Mouse (Mus musculus) hindbrain, embryonic 12.5 days (tissue): Measurements from ENCODE around the gene Zfp384. TPM values are rescaled to one million over a fixed set of nuclear protein-coding genes. Genes with fewer than 3 reads are reported as not detected.
"Not testable (repeated sequence)": the region's sequence is repeated elsewhere in the genome, so short reads cannot be mapped to it uniquely, and the experiment has no call there.

Experiments used
- ATAC-seq: fragments of 200-750 bp; cut with Nextera tagmentation; 2 replicates; pipeline ENCODE4 v1.8.0; 2017; ENCODE audit warnings: moderate TSS enrichment; ENCODE audit not compliant: low FRiP score
- H3K27ac ChIP-seq: fragments of 300-500 bp; sonication (generic); 2 replicates; pipeline ENCODE4 v1.5.1; 2016; ENCODE audit warnings: mild to moderate bottlenecking
- H3K27me3 ChIP-seq: fragments of 300-500 bp; sonication (generic); 2 replicates; pipeline ENCODE4 v1.6.1; 2016; ENCODE audit warnings: mild to moderate bottlenecking
- H3K36me3 ChIP-seq: fragments of 300-500 bp; sonication (generic); 2 replicates; pipeline ENCODE4 v1.6.1; 2016; ENCODE audit warnings: mild to moderate bottlenecking
- H3K4me1 ChIP-seq: fragments of 300-500 bp; sonication (generic); 2 replicates; pipeline ENCODE4 v1.6.1; 2016
- H3K4me2 ChIP-seq: fragments of 300-500 bp; sonication (generic); replicated peaks from 2 replicates; pipeline ENCODE4 v1.6.1; 2016; ENCODE audit warnings: mild to moderate bottlenecking
- H3K4me3 ChIP-seq: fragments of 300-500 bp; sonication (generic); 2 replicates; pipeline ENCODE4 v1.5.1; 2016; ENCODE audit warnings: mild to moderate bottlenecking
- H3K9ac ChIP-seq: fragments of 300-500 bp; sonication (generic); 2 replicates; pipeline ENCODE4 v1.6.1; 2016; ENCODE audit warnings: mild to moderate bottlenecking, moderate library complexity
- H3K9me3 ChIP-seq: fragments of 300-500 bp; sonication (generic); replicated peaks from 2 replicates; pipeline ENCODE4 v1.6.1; 2016; ENCODE audit warnings: mild to moderate bottlenecking
- WGBS: fragments of 180-500 bp; shearing (Covaris S2); methylation state at CpG from one replicate; pipeline ENCODE4 v1.1.7; 2016; 5-methylcytosine and 5-hydroxymethylcytosine counted together
- polyA plus RNA-seq: library from polyadenylated mRNA; unstranded; fragments of >200 nt; fragmentation: Nextera tagmentation; extraction: Ambion mirVana; gene quantifications from 2 replicates; pipeline ENCODE4 v1.2.1, GENCODE M21; 2016

Zfp384 gene
- polyA plus RNA-seq, 1 experiment from 2014 or later = 21.6 TPM

GRCm38 (mm10) chr6:125030532-125030931, 21.6 kb downstream of the Zfp384 start:
- peaks cover 57% of the 10 kb centered on the region for H3K36me3 ChIP-seq
- not testable (repeated sequence) for H3K4me3 ChIP-seq, ATAC-seq, H3K9me3 ChIP-seq, H3K9ac ChIP-seq, H3K27ac ChIP-seq, H3K4me1 ChIP-seq, H3K27me3 ChIP-seq, H3K4me2 ChIP-seq
- WGBS = 36% methylated on average over 8 of the region's 9 CpGs

DNA sequence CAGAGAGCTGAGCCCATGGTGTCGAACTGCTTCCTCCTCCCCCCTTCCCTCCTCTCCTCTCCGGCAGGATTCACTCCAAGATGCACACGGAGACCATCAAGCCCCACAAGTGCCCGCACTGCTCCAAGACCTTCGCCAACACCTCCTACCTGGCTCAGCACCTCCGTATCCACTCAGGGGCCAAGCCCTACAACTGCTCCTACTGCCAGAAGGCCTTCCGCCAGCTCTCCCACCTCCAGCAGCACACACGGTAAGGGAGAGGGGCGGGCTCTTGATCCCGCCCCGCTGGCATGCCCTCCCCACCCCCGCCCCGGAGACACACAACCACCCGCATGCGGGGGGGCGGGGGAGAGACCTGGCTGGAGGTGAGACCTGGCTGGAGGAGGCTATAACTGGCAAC, 22.7 kb downstream of the Zfp384 start:
- Histone ChIP-seq H3K27ac (no peak overlapping the region), H3K4me3 (no peak overlapping the region), H3K27me3 (no peaks in the 10 kb centered on the region), H3K36me3 (peaks cover 60% of the 10 kb centered on the region), H3K9ac (no peak overlapping the region), H3K4me1 (no peaks in the 10 kb centered on the region), H3K4me2 (no peak overlapping the region), H3K9me3 (no peaks in the 10 kb centered on the region)
- 92% methylated on average over 16 of the region's 16 CpGs for WGBS
- ATAC-seq = no peak

DNA sequence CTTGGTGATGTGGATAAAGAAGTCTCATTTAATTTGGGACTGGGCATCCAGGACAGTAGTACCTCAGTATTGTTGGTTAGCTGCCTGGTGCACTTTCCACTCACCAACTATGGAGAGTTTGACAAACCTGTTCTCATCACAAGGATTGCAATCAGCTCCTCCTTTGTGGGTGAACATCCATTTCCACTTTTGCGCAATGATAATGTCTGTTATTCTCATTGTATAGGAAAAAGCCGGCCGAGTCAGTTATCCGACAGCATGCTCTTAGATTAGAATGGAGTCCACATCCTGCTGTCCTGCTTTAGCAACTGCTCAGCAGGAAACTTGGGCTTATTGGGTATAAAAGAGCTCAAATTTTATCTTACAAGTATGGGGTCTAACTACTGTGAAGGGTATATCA, 29.7 kb downstream of the Zfp384 start:
- no peak for ATAC-seq
- H3K4me1 ChIP-seq = peaks cover 19% of the 10 kb centered on the region
- H3K36me3 ChIP-seq = peaks cover 40% of the 10 kb centered on the region
- no peak overlapping the region; the same call in 1 of the 2 replicates for H3K4me3 ChIP-seq
- WGBS = 95% methylated on average over 4 of the region's 4 CpGs
- H3K9ac ChIP-seq = no peak overlapping the region
- H3K9me3 ChIP-seq = no peaks in the 10 kb centered on the region
- no peak overlapping the region for H3K27ac ChIP-seq
- H3K4me2 ChIP-seq = peak overlapping the region; percentile 42
- no peaks in the 10 kb centered on the region for H3K27me3 ChIP-seq

DNA sequence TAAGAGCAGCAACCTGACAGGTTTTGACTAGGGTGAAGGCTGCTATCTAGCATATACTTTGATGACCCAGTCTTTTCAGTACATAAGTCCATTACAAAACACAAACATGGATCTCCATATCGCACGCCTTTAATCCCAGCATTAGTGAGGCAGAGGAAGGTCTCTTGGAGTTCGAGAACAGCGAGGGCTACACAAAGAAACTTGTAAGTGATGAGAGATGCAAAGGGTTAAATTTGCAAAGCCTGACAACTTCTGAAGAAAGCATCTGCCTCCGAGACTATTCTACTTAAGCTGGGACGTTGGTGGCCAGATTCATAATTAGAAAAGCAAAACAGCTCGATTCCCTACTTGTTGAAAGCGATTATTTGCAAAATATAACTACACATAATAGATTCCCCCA, 30.2 kb downstream of the Zfp384 start:
- Histone ChIP-seq H3K9me3 (no peaks in the 10 kb centered on the region), H3K27me3 (no peaks in the 10 kb centered on the region), H3K4me1 (peaks cover 19% of the 10 kb centered on the region), H3K4me2 (peak overlapping the region; percentile 42), H3K4me3 (peak overlapping the region; percentile 69), H3K9ac (no peak overlapping the region), H3K36me3 (peaks cover 40% of the 10 kb centered on the region), H3K27ac (peak overlapping the region; percentile 50; the same call in 1 of the 2 replicates)
- WGBS = 6% methylated on average over 8 of the region's 8 CpGs
- peak; percentile 27 for ATAC-seq

DNA sequence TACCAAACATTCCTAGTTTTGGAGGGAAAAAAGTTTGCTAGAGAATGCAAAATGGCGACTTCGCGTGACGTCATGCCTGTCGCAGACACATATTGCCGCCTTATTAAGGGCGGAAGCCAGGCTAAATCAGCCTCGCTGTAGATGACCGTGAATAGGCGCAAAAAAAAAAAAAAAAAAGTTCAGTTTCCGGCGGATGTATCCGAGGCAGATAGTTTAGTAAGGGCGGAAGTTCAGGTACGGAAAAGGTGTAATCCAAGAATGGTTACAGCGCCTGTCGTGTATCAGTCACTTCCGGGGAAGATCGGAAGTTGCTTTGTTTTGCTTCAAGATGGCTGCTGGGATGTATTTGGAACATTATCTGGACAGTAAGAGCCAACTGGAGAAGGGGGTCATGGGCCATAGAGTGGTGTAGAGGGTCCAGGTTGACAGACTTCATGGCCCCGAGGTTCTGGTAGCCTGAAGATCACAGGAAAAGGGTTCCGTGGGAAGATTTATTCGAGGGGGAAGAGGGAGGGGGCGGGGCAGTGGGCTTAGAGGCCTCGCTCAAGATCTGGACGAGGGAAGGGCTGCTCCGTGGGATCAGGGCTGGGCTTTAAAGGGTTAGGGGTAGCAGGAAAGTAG, 30.7 kb downstream of the Zfp384 start, which contains the start of gene Ing4:
Ing4 (plus strand) TSS at position 228 of the 621 bp plus-strand sequence.
- H3K4me3 ChIP-seq = peak within 1 kb of the TSS; percentile 69
- WGBS = 0% methylated on average over 26 of the region's 26 CpGs
- peak within 1 kb of the TSS; percentile 84 for H3K4me2 ChIP-seq
- peak within 1 kb of the TSS; percentile 82 for H3K9ac ChIP-seq
- H3K36me3 ChIP-seq = peaks cover 43% of the 10 kb centered on the region
- no peaks in the 10 kb centered on the region for H3K9me3 ChIP-seq
- H3K27me3 ChIP-seq = no peaks in the 10 kb centered on the region
- H3K4me1 ChIP-seq = peaks cover 19% of the 10 kb centered on the region
- peak within 1 kb of the TSS; percentile 86 for H3K27ac ChIP-seq
- peak; percentile 96 for ATAC-seq

DNA sequence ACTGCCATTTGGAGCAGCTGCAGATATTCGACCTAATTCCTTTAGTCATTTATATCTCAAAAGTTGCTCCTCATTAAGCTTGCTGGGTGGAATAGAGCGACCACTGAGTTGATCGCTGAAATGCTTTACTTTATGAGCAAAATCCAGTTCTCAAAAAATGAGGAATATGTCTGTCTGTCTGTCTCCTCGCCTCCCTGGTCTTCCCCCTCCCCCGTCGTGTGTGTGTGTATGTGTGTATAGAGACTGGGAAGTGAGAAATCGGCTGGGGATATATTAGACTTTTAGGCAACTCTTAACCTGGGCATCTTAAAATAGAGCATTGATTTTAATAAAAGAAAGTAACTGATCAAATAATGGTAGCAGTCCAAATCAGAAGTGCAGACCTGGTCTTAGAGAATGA, 31.3 kb downstream of the Zfp384 start:
- Histone ChIP-seq H3K4me3 (peak overlapping the region; percentile 69), H3K27me3 (no peaks in the 10 kb centered on the region), H3K4me1 (peaks cover 19% of the 10 kb centered on the region), H3K4me2 (peak overlapping the region; percentile 84), H3K9ac (peak overlapping the region; percentile 82), H3K9me3 (no peaks in the 10 kb centered on the region), H3K36me3 (peaks cover 43% of the 10 kb centered on the region), H3K27ac (peak overlapping the region; percentile 86)
- 11% methylated on average over 7 of the region's 7 CpGs for WGBS
- no peak for ATAC-seq

GRCm38 (mm10) chr6:125041047-125041446, 32.1 kb downstream of the Zfp384 start:
- H3K36me3 ChIP-seq = peaks cover 41% of the 10 kb centered on the region
- H3K4me1 ChIP-seq = peaks cover 19% of the 10 kb centered on the region
- no peak overlapping the region for H3K9ac ChIP-seq
- peak overlapping the region; percentile 69; the same call in 1 of the 2 replicates for H3K4me3 ChIP-seq
- H3K4me2 ChIP-seq = peak overlapping the region; percentile 84
- no peak for ATAC-seq
- H3K9me3 ChIP-seq = no peaks in the 10 kb centered on the region
- WGBS = 96% methylated on average over 7 of the region's 7 CpGs
- no peaks in the 10 kb centered on the region for H3K27me3 ChIP-seq
- no peak overlapping the region for H3K27ac ChIP-seq

GRCm38 (mm10) chr6:125042081-125042480, 33.1 kb downstream of the Zfp384 start:
- H3K27me3 ChIP-seq = no peaks in the 10 kb centered on the region
- WGBS = 94% methylated on average over 7 of the region's 7 CpGs
- peaks cover 19% of the 10 kb centered on the region for H3K4me1 ChIP-seq
- H3K36me3 ChIP-seq = peaks cover 39% of the 10 kb centered on the region
- H3K4me2 ChIP-seq = no peak overlapping the region
- ATAC-seq = no peak
- no peak overlapping the region for H3K9ac ChIP-seq
- no peak overlapping the region for H3K4me3 ChIP-seq
- H3K9me3 ChIP-seq = no peaks in the 10 kb centered on the region
- no peak overlapping the region for H3K27ac ChIP-seq

DNA sequence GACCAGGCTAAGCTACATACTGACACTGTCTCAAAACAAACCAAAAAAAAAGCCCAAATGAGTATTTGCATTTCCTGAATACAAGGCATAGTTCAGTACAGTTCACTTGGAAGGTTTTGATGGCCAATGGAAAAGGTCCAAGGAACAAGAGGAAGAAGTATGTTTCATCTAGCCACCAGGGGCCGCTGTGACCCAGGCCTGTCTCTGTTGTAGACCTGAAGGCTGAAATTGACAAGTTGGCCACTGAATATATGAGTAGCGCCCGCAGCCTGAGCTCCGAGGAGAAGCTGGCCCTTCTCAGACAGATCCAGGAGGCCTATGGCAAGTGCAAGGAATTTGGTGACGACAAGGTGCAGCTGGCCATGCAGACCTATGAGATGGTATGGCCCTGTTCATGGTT, 37.7 kb downstream of the Zfp384 start:
- Histone ChIP-seq H3K4me3 (no peak overlapping the region), H3K9ac (no peak overlapping the region), H3K27me3 (no peaks in the 10 kb centered on the region), H3K9me3 (no peaks in the 10 kb centered on the region), H3K36me3 (peaks cover 75% of the 10 kb centered on the region), H3K4me2 (no peak overlapping the region), H3K27ac (no peak overlapping the region), H3K4me1 (peaks cover 4% of the 10 kb centered on the region; the same call in 1 of the 2 replicates)
- ATAC-seq = peak; percentile 61
- 52% methylated on average over 5 of the region's 5 CpGs for WGBS

DNA sequence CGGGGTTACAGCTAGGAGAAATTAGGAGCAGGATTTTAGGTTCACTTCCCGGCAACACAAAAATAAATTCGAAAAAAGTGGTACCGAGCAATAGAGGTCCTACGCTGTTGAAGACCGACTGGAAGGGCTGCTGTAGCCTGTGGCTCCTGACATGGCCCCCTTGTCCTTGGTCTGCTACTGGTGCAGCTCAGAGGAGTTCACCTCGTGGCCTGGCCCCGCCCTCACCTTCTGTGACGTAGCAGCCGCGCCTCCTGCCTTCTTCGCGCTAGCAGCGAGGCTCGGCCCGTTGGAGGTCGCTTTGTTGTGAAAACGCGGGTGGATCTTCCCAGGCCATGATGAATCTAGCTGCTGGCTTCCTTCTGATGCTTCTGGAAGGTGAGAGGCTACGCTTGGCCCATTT, 40.7 kb downstream of the Zfp384 start, which contains the start of gene Acrbp:
Acrbp (plus strand) TSS at position 12 of the 400 bp plus-strand sequence.
- Histone ChIP-seq H3K9me3 (no peaks in the 10 kb centered on the region), H3K4me3 (no peak within 1 kb of the TSS), H3K27ac (no peak within 1 kb of the TSS), H3K27me3 (no peaks in the 10 kb centered on the region), H3K4me1 (peaks cover 2% of the 10 kb centered on the region; the same call in 1 of the 2 replicates), H3K9ac (no peak within 1 kb of the TSS), H3K36me3 (peaks cover 92% of the 10 kb centered on the region), H3K4me2 (no peak within 1 kb of the TSS)
- ATAC-seq = no peak
- 38% methylated on average over 20 of the region's 20 CpGs for WGBS

GRCm38 (mm10) chr6:125051237-125051636, 42.3 kb downstream of the Zfp384 start:
- H3K36me3 ChIP-seq = peaks cover 89% of the 10 kb centered on the region
- H3K4me3 ChIP-seq = no peak overlapping the region
- WGBS = 62% methylated on average over 5 of the region's 5 CpGs

GRCm38 (mm10) chr6:125061493-125061892, 52.5 kb downstream of the Zfp384 start:
- Histone ChIP-seq H3K4me1 (peaks cover 9% of the 10 kb centered on the region), H3K36me3 (peaks cover 4% of the 10 kb centered on the region; the same call in 1 of the 2 replicates), H3K27ac (0 out of 2 replicates have a peak overlapping the region, but pooled peaks have one; percentile 23), H3K9ac (no peak overlapping the region), H3K4me2 (no peak overlapping the region), H3K4me3 (no peak overlapping the region), H3K9me3 (no peaks in the 10 kb centered on the region), H3K27me3 (no peaks in the 10 kb centered on the region)
- peak; percentile 49 for ATAC-seq
- 43% methylated on average over 6 of the region's 6 CpGs for WGBS

More at GRCm38 (mm10) chr6:125051237-125051636, 42.3 kb downstream of the Zfp384 start:
- ATAC-seq = no peak
- Histone ChIP-seq H3K9me3 (no peaks in the 10 kb centered on the region), H3K27ac (no peak overlapping the region), H3K4me2 (no peak overlapping the region), H3K9ac (no peak overlapping the region), H3K4me1 (peaks cover 2% of the 10 kb centered on the region; the same call in 1 of the 2 replicates), H3K27me3 (no peaks in the 10 kb centered on the region)

DNA sequence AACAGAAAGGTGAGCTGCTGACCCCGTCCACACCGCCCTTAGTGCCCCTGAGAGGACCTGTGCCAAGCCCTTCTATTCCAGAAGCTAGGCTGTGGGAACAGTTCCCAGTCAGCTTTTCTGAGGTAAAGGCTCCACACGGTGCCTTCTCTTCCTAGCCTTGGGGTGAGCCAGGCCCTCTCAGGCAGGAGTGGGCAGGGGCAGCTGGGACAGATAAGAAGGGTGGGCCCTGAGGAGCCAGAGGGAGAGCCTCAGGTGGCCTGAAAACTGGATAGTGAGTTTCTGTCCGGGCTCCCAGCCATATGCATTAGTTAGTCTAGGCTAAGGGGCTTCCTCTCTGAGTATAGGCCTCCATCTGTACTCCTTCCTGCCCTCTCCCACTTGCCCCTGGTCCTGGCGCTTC, 53.6 kb downstream of the Zfp384 start:
- no peaks in the 10 kb centered on the region for H3K27me3 ChIP-seq
- no peak overlapping the region for H3K4me2 ChIP-seq
- H3K4me1 ChIP-seq = peaks cover 9% of the 10 kb centered on the region
- H3K9ac ChIP-seq = no peak overlapping the region
- H3K27ac ChIP-seq = no peak overlapping the region
- H3K9me3 ChIP-seq = no peaks in the 10 kb centered on the region
- ATAC-seq = no peak
- 87% methylated on average over 5 of the region's 5 CpGs for WGBS
- H3K36me3 ChIP-seq = peaks cover 4% of the 10 kb centered on the region; the same call in 1 of the 2 replicates
- no peak overlapping the region for H3K4me3 ChIP-seq
